11 mouse cellular contexts compared by ENCODE assay signal in genomic region chr19:47512794-47513617, GRCm38 (mm10). TPM values are rescaled to one million over a fixed set of nuclear protein-coding genes. Genes with fewer than 3 reads are reported as not detected.
A peak's percentile ranks its signal among the peaks of the same experiment; 100 is the strongest.
DNase-seq lines count a peak whose midpoint lies in the region; ATAC-seq and TF ChIP-seq lines count a peak whose summit lies in the region.
"Had no signal": no experiment of that assay in that cellular context is flagged by ENCODE, and none has a peak within 500 bp of the region (broad histone marks: within the 10 kb centered on the region; RNA-seq: fewer than 3 reads in every experiment).

No protein-coding gene starts in this region.

- no peak overlapping the region for H3K4me2 ChIP-seq in kidney, embryonic 15.5 days
- H3K4me2 ChIP-seq in lung, postnatal 0 days (replicated peaks; ENCODE audit: low read depth, low read length): peak overlapping the region; percentile 27; the same call in 1 of the 2 replicates
- H3K4me2 ChIP-seq: hindbrain, embryonic 15.5 days; stomach, embryonic 15.5 days had no signal

- no peak overlapping the region for H3K4me3 ChIP-seq in kidney, embryonic 15.5 days (replicated peaks)
- no peak overlapping the region for H3K4me3 ChIP-seq in lung, postnatal 0 days (ENCODE audit: low read depth, low read length)
- H3K4me3 ChIP-seq: hindbrain, embryonic 15.5 days; stomach, embryonic 15.5 days had no signal

- no peak for TF ChIP-seq CTCF in lung, postnatal 0 days (IDR thresholded peaks at IDR 0.05)

- WGBS in kidney, embryonic 15.5 days: 55% methylated on average over 21 of the region's 21 CpGs
- WGBS in lung, postnatal 0 days: 35% methylated on average over 21 of the region's 21 CpGs

- H3K36me3 ChIP-seq in kidney, embryonic 15.5 days: peaks cover 39% of the 10 kb centered on the region
- H3K36me3 ChIP-seq in lung, postnatal 0 days (ENCODE audit: insufficient read depth, low read length): 0 out of 2 replicates have a peak, but pooled peaks cover 2% of the 10 kb centered on the region
- H3K36me3 ChIP-seq: hindbrain, embryonic 15.5 days had no signal

- no peak overlapping the region for H3K9ac ChIP-seq in kidney, embryonic 15.5 days
- H3K9ac ChIP-seq in lung, postnatal 0 days (replicated peaks; ENCODE audit: low read depth): no peak overlapping the region
- H3K9ac ChIP-seq: hindbrain, embryonic 15.5 days; stomach, embryonic 15.5 days had no signal

- H3K4me1 ChIP-seq in kidney, embryonic 15.5 days: peaks cover 66% of the 10 kb centered on the region
- H3K4me1 ChIP-seq in lung, postnatal 0 days (ENCODE audit: insufficient read depth, low read depth, low read length): peaks cover 12% of the 10 kb centered on the region

- peak; percentile 60; the same call in 1 of the 2 replicates for TF ChIP-seq EP300 in lung, postnatal 0 days (IDR thresholded peaks at IDR 0.05)

- H3K9me3 ChIP-seq in kidney, embryonic 15.5 days (replicated peaks): no peaks in the 10 kb centered on the region
- no peaks in the 10 kb centered on the region for H3K9me3 ChIP-seq in lung, postnatal 0 days (ENCODE audit: low read length)
- H3K9me3 ChIP-seq: hindbrain, embryonic 15.5 days; stomach, embryonic 15.5 days had no signal

- H3K27ac ChIP-seq in kidney, embryonic 15.5 days: peak overlapping the region; percentile 93; the same call in 1 of the 2 replicates
- peak overlapping the region; percentile 84 for H3K27ac ChIP-seq in lung, postnatal 0 days (ENCODE audit: low read length)
- H3K27ac ChIP-seq: hindbrain, embryonic 15.5 days had no signal

- no peaks in the 10 kb centered on the region for H3K27me3 ChIP-seq in kidney, embryonic 15.5 days
- no peaks in the 10 kb centered on the region for H3K27me3 ChIP-seq in lung, postnatal 0 days (replicated peaks; ENCODE audit: insufficient read depth, low read length)
- H3K27me3 ChIP-seq: hindbrain, embryonic 15.5 days; stomach, embryonic 15.5 days had no signal

- peak; percentile 91 for DNase-seq in heart, adult 11 months
- no peak for DNase-seq in heart, postnatal 4 days
- DNase-seq in CD8-positive naive resting alpha-beta T cell, adult 2 months (ENCODE audit: low read depth in 2 of 2, low spot score in 2 of 2): peak; percentile 32 to 53
- DNase-seq in lung, postnatal 0 days (ENCODE audit: low spot score): peak; percentile 78
- no peak for DNase-seq in testis, postnatal 14 days (ENCODE audit: low spot score)
- no peak for DNase-seq in gastrocnemius, postnatal 25 days
- no peak for DNase-seq in gastrocnemius, postnatal 10 days
- DNase-seq: adrenal gland, postnatal 14 days had no signal

- ATAC-seq in kidney, embryonic 15.5 days (replicated peaks; ENCODE audit: low FRiP score): no peak
- peak; percentile 14 for ATAC-seq in lung, postnatal 0 days

RNA-seq across cellular contexts. Expression of gene Stn1, which starts 24.3 kb away (rescaled TPM):
- 10 to 100 TPM; 23.1 to 26.3 TPM for total RNA-seq in heart, postnatal 4 days (2021)
- 47.1 and 51.0 TPM in 2 replicates for polyA plus RNA-seq in kidney, embryonic 15.5 days (2015; fragmentation: Nextera tagmentation; extraction: Ambion mirVana)
- polyA plus RNA-seq in lung, postnatal 0 days (2015; fragmentation: Nextera tagmentation; extraction: Ambion mirVana): 28.6 and 30.9 TPM in 2 replicates
- total RNA-seq in gastrocnemius, postnatal 25 days (2021): 1 to 10 TPM; 5.8 to 6.0 TPM
- total RNA-seq in gastrocnemius, postnatal 10 days (2021): 10 to 100 TPM; 10.5 to 15.2 TPM

RNA-seq across cellular contexts. Expression of gene Sh3pxd2a, which starts 48.8 kb away (rescaled TPM):
- 10 to 100 TPM; 91.0 to 95.1 TPM for total RNA-seq in heart, postnatal 4 days (2021)
- 5.5 and 6.4 TPM in 2 replicates for polyA plus RNA-seq in kidney, embryonic 15.5 days (2015; fragmentation: Nextera tagmentation; extraction: Ambion mirVana)
- polyA plus RNA-seq in lung, postnatal 0 days (2015; fragmentation: Nextera tagmentation; extraction: Ambion mirVana): 5.6 and 6.4 TPM in 2 replicates
- 10 to 100 TPM; 37.8 to 46.3 TPM for total RNA-seq in gastrocnemius, postnatal 25 days (2021)
- total RNA-seq in gastrocnemius, postnatal 10 days (2021): 10 to 100 TPM; 79.8 to 85.6 TPM

Comparison
In these comparisons a context has a peak if more than half of its experiments do, and no peak if none do; other contexts are left out.
1. DNase-seq: peak in heart, adult 11 months (single experiment), CD8-positive naive resting alpha-beta T cell, adult 2 months (2 of 2) and lung, postnatal 0 days (single experiment); none in heart, postnatal 4 days (single experiment), testis, postnatal 14 days (single experiment), gastrocnemius, postnatal 25 days (single experiment) and gastrocnemius, postnatal 10 days (single experiment).